Mouse (Mus musculus) right cerebral cortex, adult 18-20 months (tissue): Measurements from ENCODE around the gene Lrig2.
A peak's percentile ranks its signal among the peaks of the same experiment; 100 is the strongest.

Experiments
- DNase-seq: peaks from one replicate; pipeline ENCODE4 v3.0.0; 2022; ENCODE audit warnings: mixed read lengths

Gene Lrig2

DNA sequence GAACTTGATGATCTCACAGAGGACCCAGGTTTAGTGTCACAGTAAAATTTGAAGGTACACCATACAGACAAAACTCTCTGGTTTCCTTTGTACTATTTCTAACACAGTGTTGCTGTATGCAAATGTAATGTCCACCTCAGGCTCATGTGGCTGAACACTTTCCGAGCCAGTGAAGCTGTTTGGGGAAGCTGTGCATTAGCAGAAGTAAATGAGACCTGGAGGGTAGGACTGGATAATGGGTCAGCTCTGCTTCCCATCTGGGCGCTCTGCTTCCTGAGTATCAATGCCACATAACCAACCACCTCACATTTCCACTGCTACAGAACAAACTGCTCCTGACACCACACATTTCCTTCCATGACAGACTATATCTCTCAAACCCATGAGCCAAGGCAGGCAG, 10.1 kb downstream of the Lrig2 start:
- DNase-seq, result no peak

DNA sequence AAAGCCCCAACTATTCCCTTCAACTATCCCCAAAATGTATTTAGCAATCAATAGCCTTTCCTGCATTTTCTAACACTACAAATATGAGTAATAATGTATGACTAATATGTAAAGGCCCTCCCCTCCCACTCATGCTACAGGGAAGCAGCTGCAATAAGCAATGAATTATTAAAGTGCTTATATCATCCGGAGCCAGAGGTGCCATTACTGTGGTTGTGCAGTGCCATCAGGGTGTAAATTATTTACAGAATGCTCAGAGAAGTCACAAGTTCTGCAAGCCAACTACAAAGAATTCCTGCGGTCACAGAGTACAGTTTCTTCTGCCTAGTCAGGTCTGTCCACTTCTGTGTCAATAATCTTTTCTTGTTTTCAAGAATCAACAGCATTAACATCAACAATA, 10.8 kb downstream of the Lrig2 start:
- no peak for DNase-seq

DNA sequence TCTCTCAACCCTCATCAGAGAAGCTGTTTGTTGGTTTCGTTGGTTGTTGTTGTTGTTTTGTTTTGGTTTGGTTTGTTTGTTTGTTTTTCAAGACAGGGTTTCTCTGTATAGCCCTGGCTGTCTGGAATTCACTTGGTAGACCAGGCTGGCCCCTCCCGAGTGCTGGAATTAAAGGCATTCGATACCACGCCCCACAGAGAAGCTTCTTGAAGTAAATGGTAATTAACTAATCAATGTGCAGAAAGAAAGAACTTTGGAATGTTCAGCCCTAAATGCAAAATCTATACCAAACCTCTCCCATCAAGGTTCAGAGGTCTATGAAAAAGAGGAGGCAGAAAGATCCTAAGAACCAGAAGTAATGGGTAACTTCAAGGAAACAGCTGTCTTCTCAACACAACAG, 15.5 kb downstream of the Lrig2 start:
- no peak for DNase-seq

DNA sequence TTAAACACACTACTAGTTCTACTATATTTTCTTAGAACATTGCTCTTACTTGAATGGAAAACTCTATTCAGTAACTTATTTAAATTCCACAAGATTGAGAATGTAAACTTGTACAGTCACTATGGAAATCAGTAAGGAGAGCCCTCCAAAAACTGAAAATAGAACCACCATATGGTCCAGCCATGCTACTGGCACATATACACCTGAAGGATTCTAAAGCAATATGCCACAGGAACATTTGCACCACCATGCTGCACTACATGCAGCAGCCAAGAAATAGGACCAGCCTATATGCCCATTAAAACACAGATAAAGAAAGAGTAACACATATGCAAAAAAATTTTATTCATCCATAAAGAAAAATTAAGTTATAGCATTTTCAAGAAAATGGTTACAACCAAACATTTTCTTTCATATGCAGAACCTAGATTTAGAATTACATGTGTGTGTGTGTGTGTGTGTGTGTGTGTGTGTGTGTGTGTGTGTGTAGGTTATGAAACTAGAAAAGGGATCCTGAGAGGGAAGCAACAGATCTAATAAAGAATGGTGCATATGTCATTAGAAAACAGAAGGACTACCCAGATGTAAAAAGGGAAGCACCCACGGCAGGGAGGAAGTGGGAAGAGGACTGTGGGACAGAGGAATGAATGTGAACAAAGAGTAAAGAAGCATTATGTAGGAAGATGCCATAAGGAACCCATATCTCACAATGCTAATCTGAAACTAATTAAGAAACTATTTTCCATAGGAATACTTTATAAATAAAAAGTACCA, 30.6 kb downstream of the Lrig2 start:
- DNase-seq, result peak; percentile 11

DNA sequence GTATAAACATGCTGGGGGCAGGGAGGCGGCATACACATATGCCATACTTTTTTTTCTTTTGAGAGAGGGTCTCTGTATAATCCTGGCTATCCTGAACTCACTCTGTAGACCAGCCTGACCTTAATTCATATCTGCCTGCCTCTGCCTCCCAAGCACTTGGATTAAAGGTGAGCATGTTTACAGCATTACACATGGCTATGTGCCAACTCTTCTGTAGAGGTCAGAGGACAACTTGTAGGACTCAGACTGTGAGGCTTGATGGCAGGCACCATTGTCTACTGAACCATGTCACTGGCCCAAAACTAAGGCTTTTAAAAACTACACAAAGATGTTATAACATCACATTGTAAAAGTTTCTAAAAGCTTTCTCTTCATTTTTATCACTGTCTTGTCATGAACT, 33.7 kb downstream of the Lrig2 start:
- DNase-seq, result no peak

DNA sequence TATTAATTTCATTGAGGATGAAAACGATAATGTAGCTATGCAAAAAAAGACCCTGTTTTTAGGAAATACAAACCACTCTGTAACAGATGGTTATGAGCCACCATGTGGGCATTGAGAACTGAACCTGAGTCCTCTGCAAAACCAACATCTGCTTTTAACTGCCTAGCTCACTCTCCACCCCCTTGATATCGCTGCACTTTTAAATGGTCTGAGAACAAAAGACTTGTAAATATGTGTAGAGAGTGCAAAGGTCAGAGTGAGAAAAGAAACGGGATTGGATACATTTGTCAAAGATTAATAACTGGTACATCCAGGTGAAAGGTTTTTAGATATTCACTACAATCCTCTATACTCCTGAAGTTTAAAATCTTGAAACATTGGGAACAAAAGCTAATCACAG, 42.3 kb downstream of the Lrig2 start:
- no peak for DNase-seq

DNA sequence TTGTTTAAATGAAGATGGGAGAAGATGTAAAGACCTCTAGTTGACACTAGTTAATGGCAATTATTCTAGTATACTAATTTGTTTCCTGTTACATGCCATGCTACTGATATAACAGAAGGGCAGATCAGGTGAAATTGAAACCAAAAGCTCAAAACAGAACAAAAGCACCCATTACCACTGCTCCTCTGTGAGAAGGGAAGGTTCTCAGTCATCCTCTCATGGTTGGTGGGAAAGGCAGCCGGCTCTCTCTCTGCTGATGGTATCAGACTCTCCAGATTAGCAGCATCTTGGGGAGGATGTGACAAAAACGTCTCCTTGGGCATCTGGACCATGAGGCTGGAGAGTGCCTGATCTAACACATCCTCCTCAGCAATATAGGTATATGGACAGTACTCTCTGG, 50.5 kb downstream of the Lrig2 start:
- no peak for DNase-seq

DNA sequence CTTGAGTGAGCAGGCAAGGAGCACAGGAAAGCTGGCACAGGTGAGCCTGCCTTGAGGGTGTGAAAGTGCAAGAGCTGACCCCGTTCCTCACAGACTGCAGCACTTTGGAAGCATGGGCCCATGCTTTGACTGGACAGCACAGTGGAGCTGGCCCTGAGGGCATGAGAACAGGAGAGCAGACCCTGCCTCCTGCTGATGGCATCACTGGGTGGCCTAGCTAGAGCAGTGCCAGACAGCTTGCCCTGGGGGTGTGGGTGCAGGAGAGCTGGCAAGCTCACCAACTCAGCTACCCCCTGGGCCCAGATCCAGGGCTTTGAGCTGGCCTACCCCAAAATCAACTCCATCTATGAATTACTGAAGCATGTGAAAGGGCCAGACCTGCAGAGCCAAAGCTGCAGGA, 53.1 kb downstream of the Lrig2 start:
- no peak for DNase-seq

DNA sequence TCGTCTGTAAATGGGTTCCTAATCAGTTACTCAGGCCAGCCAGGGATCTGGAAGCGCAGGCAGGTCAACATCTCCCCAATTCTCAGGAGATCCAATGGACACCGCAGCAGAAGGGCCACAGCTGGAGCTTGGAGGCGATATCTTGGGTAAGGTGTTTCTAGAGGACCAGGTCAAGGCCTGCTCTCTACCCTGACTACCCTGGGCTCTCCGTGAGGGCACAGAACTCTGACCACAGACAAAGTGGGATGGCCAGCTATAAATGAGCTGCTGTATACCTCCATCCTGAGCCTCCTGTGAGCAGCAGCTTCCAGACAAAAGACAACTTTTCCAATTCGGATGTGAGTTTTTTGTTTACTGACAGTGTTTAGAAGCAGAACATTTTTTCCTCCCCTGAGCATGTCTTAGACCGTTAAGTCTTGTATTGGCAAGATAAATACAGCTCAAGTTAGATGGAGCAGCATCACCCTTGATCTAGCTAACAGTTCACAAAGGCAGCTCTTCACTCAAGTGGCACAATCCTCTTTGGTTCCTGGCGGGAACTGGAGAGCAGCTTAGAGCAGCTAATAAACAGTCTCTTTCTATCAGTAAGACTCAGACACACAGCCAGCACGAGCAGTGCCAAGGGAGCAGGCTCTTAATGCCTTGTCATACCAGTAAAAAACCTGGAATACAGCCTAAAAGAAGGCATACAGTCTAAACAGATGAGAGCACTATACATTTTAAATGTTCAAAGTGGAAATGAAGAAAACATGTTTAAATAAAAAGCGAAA, 56.0 kb downstream of the Lrig2 start:
- no peak for DNase-seq

DNA sequence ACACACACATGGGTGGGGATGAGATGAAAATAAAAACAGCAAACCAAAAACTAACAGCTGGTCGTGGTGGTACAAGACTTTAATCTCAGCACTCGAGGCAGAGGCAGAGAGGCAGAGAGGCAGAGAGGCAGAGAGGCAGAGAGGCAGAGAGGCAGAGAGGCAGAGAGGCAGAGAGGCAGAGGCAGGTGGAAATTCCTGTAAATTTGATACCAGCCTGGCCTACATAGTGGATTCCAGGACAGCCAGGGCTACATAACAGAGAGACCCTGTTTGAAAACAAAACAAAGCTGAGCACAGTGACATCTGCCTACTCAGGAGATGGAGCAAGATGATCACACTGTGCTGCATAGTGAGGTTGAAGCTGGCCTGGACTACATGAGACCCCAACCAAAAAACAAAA, 64.5 kb downstream of the Lrig2 start:
- DNase-seq, result no peak

DNA sequence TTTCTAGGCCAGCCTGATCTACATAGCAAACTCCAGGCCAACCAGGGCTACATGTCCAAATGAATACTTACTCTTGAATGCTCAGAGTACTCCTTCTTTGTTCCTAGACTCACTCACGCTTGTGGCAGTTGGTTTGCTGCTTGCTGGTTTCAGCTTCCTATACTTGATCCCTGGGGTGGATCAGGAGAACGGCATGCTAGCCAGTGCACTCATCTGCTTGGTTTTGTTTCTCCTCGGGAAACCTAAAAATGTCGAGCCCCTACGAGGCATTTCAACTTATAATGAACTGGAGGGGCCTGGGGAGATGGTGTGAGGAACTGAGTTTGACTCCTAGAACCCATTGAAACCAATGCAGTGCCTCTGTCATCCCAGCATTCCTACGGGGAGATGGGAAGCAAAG, 65.0 kb downstream of the Lrig2 start:
- no peak for DNase-seq

DNA sequence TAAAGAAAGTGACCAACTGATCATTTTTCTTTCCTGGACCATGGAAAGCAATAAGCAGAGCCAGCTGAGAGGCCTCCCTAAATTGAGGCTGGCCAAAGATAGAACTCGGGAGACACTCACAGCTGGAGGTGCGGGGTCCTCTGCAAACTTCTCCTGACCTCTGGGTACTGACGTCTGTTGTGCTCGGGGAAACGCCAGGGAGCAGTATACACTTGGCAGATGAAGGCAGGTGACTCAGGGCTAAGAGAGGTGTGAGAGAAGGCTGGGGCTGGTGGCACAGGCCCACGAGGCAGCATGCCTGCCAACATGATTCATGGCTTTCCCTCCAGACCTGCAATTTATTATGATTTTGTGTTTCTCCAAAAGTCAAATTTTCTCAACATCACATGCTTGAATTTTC, 66.1 kb downstream of the Lrig2 start:
- peak; percentile 56 for DNase-seq

DNA sequence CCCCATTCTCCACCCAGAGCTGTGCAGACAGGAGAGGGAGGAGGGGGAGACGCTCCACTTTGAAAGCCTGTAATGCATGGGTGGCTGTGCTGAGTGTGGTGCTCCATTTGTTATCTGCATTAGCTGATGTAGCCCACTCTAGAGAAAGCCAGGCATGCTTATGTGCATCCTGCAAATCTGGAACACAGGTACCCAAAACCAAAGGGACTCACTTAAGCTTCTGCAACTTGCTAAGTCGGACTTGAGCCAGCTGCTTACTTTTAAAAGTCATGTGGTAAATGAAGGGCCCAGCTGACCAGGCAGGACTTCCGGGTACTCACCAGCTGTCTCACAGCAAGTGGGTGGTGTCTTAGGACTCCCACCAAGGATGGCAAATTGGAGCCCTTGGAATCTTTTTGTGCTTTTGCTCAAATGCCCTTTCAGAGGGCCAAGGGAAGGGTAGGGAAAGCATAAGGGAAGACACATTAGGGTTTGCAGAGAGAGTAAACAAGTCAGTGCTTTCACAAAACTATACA, 66.7 kb downstream of the Lrig2 start:
- DNase-seq, result no peak

DNA sequence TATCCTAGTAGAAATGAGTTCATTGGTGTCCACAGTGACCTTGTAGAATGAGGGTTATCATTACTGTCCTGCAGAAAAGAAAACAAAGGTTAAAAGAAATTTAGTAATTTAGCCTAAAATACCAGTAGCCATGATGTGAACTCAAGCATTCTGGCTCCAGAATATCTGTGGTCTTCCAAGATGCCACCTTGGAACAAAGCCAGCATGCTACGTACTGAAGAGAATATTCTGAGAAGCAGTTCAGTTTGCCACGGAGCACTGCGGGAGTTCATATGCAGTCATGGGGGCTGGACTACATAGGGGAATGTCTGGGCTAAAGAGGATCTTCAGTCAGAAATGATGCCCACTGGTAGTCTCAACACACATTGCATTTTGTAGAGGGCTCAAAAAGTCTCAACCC, 67.6 kb downstream of the Lrig2 start:
- DNase-seq, result no peak

DNA sequence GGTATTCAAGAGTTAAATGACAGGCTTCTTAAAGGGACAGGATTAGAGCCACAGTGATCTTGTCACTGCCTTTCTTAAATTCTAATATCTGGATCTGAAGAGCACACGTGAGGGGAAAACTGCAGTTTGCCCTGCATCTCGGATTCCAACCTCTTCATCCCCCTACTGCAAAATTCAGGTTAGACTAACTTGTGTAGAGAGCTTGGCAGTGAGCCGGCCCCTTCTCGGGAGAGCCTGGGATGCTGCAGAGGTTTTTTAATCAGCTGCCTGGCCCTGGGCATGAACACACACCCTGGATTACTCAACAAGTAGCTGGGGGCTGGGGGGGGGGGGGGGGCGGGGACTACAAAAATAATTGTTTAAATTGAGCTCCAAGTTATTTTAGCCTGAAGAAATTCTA, 69.4 kb downstream of the Lrig2 start:
- no peak for DNase-seq

DNA sequence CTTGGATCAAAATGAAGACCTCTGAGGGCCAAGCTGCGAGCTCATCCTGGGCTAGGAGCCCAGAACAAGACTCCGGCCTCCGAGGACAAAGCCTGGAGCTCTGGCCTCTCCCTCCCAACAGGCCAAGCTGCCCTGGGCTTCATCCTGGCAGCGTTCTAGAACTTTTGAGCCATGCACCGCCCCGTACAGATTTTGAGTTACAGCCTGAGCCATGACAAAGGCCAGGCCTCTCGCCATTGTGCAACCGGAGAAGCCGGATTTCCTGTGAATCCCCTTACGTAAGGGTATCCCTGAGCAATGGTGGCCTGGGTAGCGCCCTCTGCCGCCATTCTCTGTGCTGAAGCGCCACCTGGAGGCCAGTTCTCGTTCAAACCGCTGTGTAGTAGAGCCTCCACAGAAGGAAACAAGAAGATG, 69.8 kb downstream of the Lrig2 start:
- DNase-seq, result peak; percentile 93

DNA sequence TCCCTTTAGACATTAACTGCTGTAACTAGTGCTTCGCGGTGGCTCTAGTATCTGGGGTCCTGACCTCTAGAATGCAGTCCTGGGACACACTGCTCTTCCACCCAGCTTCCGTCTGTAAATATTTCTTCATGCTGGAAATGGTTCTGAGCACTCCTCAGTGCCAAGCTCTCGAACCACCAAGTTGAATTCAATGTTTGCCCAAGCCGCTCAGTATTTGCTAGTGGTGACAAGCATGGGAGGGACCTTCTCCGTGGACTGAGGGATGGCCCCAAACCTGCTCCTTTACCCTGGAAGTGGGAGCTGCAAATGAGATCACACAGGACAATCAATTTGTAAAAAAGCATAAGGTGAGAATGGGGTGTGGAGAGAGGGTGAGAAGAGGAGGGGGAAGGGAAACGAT, 70.3 kb downstream of the Lrig2 start:
- DNase-seq, result no peak

DNA sequence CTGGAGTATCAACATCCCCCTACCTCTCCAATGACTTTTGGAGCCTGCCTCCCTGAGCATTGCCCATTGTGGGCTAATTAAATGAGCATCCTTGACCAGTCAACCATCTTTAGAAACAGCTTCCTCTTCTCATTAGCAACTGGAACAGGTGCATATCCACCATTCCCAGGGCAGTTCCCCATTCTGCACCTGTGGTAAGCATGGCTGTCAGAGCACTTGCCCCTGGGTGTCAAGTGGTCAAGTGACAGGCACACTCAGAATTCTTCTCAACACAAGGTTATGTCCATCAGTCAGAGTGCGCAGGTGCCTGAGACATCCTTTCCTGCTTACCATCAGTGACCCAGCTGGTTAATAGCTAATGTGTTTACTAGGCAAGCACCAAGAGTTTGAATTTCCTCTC, 72.9 kb downstream of the Lrig2 start:
- DNase-seq, result no peak

DNA sequence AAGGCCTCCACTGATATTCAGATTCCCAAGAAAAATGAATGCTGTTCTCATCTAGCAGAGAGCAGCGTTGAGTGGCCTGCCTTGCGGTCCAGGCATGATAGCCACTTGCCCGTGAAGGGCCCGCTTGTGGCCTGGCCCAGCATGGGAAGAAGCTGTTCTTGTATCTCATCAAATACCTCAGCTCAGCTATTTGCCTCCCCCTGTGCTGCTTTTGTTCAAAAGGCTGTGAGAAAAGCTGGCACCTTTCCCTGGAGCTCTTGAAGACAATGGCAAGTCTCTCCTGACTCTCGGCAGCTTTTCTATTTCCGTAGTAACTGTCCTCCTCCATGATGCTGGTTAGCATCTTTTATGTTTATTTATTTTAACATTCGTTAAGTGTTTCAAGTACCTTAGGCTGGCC, 74.1 kb downstream of the Lrig2 start:
- no peak for DNase-seq

DNA sequence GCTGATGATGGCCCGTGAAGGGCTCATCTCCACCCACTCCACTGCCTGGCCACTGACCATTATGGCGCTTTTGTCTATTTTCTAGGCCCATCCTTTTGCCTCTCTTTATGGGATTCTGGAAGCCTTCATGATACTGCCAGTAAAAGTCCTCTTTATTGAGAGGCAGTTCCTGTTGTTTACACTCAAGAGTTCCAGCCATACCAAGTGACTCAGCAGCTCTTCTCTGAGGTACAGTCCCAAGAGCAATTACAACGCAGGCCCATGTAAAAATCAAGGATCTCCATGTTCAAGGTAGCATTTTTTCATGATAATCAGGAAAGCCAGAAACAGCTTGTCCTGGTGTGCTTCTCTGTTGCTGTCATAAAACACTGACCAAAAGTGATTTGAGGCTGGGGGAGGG, 75.8 kb downstream of the Lrig2 start:
- no peak for DNase-seq

DNA sequence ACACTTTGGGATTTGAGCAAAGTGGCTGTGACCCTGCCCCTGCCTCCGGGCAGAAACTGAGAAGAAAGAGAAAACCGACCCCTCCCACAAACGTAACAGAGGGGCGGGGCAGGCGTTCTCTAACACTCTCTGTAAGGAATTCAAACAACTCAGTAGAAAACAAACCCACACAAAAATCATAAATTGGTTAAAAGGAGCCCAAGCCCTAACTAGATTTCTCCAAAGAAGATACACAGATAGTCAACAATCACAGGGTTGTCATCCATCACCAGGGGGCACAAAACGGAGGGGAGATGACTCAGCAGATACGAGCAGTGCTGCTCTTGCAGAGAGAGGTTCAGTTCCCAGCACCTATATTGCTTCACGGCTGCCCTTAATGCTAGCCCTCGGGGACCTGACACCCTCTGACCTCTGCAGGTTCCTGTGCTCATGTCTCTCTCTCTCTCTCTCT, 77.4 kb downstream of the Lrig2 start:
- DNase-seq, result no peak

DNA sequence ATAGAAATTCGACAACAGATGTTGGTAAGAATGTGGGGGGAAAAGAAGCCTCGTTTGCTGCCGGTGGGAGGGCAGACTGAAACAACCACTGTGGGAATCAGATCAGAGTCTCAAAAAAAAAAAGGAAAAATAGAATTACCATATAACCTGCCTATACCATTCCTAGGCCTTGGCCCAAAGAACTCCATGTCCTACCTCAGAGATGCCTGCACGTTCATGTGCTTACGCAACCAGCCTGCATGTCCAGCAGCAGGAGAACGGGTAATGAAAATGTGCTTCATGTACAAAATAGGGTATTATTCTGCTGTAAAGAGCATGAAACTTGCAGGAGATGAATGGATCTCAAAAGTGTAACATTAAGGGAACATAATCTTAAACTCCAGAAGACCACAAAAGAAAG, 79.1 kb downstream of the Lrig2 start:
- no peak for DNase-seq

DNA sequence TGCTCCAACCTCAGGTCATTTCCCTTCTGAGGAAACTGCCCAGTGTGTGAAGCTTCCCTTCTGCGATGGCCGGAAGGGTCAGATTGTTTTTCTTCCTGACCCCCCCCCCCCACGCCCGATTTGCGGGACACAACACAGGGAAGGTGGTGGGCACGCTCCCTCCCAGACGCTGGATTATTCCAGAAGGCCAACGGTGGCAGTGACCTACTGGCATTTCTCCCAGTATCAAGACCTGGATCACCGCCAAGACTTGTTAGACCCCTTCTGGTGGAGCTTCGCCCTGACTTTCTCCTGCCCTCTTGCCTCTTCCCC, 79.9 kb downstream of the Lrig2 start:
- DNase-seq, result no peak

DNA sequence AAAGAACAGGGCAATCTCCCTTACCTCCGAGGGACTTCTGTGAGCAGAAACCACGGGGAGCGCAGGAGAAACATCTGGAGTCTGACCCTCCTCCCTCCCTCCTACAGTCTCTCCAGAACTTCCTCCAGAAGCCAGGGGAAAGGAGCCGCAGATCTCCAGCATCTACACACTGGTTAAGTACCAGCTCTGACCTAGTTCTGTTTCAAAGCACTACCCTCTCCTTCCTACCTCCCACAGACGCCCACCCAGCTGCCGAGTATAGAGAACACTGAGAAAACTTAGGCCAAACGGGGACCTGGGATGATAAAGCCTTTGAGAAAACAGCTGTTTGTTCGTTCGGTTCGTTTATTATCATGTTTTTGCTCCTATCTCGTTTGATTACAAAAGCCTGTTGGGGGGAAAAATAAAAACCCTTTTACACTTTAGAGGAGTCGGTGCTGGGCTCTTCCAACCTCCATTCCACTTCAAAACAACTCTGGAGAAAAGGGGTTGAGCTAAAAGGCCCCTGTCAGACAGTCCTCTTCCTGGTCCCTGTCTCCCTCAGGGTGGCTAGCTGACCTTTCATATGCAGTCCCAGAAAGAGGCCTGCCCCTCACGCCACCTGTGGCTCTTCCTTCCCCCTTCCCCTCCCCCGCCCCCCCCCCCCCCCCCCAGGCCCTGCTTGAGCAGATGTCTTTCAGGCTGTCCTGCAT, 80.4 kb downstream of the Lrig2 start:
- peak; percentile 72 for DNase-seq
